Mouse (Mus musculus) ES-E14 (cell line): ENCODE measurements around the gene E430018J23Rik. TPM values are rescaled to one million over a fixed set of nuclear protein-coding genes. Genes with fewer than 3 reads are reported as not detected.

Experiments used
- DNase-seq: peaks from one replicate; pipeline ENCODE4 v3.0.0-alpha.2; 2013; ENCODE audit warnings: low read depth, low spot score
- H3K27ac ChIP-seq: 2 replicates; pipeline ENCODE4 v1.5.1; 2012; ENCODE audit warnings: low read depth, mild to moderate bottlenecking, low read length, moderate library complexity, mixed read lengths; ENCODE audit not compliant: poor library complexity, insufficient read depth, severe bottlenecking
- H3K36me3 ChIP-seq: 2 replicates; pipeline ENCODE4 v1.6.1; 2012; ENCODE audit warnings: mild to moderate bottlenecking, low read length, moderate library complexity, mixed read lengths; ENCODE audit not compliant: control insufficient read depth, poor library complexity, insufficient read depth, severe bottlenecking
- H3K4me1 ChIP-seq, 2 experiments: fragments of 150-350 bp in 1 of 2; sonication (generic) in 1 of 2; 2 replicates each; pipeline ENCODE4 v1.6.1; 2012; ENCODE audit warnings: low read length in 2 of 2, mild to moderate bottlenecking in 1 of 2, mixed read lengths in 1 of 2; ENCODE audit not compliant: control insufficient read depth in 2 of 2, insufficient read depth in 2 of 2, poor library complexity in 1 of 2
- H3K4me3 ChIP-seq, 2 experiments: fragments of 150-350 bp in 1 of 2; sonication (generic) in 1 of 2; 2 replicates each; pipeline ENCODE4 v1.5.1; 2012; ENCODE audit warnings: low read length in 2 of 2, low read depth in 1 of 2, mild to moderate bottlenecking in 1 of 2, mixed read lengths in 1 of 2; ENCODE audit not compliant: insufficient read depth in 1 of 2, poor library complexity in 1 of 2, severe bottlenecking in 1 of 2
- H3K9ac ChIP-seq: 2 replicates; pipeline ENCODE4 v1.6.1; 2012; ENCODE audit warnings: low read depth, mild to moderate bottlenecking, low read length, mixed read lengths; ENCODE audit not compliant: poor library complexity, insufficient read depth, severe bottlenecking
- H3K9me3 ChIP-seq: fragments of 150-350 bp; sonication (generic); 2 replicates; pipeline ENCODE4 v1.6.1; 2012; ENCODE audit warnings: low read depth, mild to moderate bottlenecking, low read length; ENCODE audit not compliant: control insufficient read depth, insufficient read depth
- CHD2 ChIP-seq: IDR thresholded peaks from 2 replicates; pipeline ENCODE4 v1.6.1; 2014; ENCODE audit warnings: mild to moderate bottlenecking, low read depth, low read length, inconsistent platforms
- HCFC1 ChIP-seq: IDR thresholded peaks from 2 replicates; pipeline ENCODE4 v1.6.1; 2012; ENCODE audit warnings: low read length, inconsistent platforms, borderline replicate concordance; ENCODE audit not compliant: insufficient read depth
- MAFK ChIP-seq: IDR thresholded peaks from 2 replicates; pipeline ENCODE4 v1.6.1; 2014; ENCODE audit warnings: mild to moderate bottlenecking, low read depth, low read length, inconsistent platforms; ENCODE audit not compliant: insufficient read depth
- ZC3H11A ChIP-seq: IDR thresholded peaks from 2 replicates; pipeline ENCODE4 v1.6.1; 2012; ENCODE audit warnings: low read depth, mild to moderate bottlenecking, inconsistent platforms, low read length, borderline replicate concordance
- ZNF384 ChIP-seq: IDR thresholded peaks from 2 replicates; pipeline ENCODE4 v1.6.1; 2012; ENCODE audit warnings: low read depth, low read length, inconsistent platforms
- in situ Hi-C, 2 experiments: fragments of 600-800 bp; cut with MboI; formaldehyde crosslinking; loops; one replicate each; pipeline ENCODE4 v1.15.1; 2025; ENCODE audit warnings: low sequenced_read_pairs in 2 of 2, inconsistent platforms in 1 of 2; ENCODE audit not compliant: unreplicated experiment in 2 of 2
- total RNA-seq: library from RNA; depleted of rRNA; stranded (reverse); fragments of 300-350 nt; gene quantifications from 2 replicates; pipeline ENCODE4 v1.2.3, GENCODE M21; 2012; rRNA removed

E430018J23Rik gene
- 2.5 and 3.2 TPM in 2 replicates for total RNA-seq

DNA sequence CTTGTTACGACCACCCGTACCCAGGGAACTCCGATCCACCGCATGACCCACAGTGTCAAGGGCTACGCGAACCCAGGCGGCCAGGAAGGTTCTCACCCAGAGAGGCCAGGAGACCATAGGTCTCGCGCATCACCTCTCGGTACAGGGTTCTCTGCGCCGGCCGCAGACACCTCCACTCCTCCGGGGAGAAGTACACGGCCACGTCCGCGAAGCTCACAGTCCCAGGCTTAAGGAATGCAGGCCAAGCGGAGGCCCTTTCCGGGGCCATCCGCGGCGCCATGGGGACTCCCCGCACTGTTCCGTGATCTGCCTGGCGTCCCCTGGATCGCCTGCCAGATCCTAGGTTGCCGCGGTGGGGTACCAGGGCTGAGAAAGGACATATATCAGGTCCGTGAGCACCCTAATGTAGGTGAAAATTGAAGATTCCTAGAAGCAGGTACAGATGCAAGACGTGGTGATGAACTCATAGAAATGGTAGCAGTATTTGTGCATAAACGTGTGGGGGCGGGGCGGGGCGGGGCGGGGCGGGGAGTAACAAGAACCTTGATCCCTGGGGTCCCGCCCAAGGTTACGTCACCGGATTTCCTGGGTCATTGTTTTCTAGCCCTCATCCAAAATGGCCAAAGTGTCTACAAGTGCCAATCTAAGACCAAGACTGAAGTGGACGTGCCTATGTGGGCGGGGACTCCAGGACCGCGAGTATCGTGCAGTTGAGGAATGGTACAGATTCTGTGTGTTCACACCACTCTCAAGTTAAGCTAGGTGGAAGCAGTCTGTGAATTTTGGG lies at the start of gene E430018J23Rik:
Gene E430018J23Rik, minus strand, starts transcription at position 473 of the 787 bp plus-strand sequence.
- Histone ChIP-seq H3K9me3 (no peaks in the 10 kb centered on the region), H3K4me3 (peak within 1 kb of the TSS; percentile 81 to 97), H3K27ac (no peak within 1 kb of the TSS), H3K9ac (peak within 1 kb of the TSS; percentile 82), H3K4me1 (peaks cover 0 to 8% of the 10 kb centered on the region in 2 experiments; a peak in 1 of 4 replicates), H3K36me3 (no peaks in the 10 kb centered on the region)
- in situ Hi-C loops, result no loop called here
- TF ChIP-seq MAFK (no peak), CHD2 (0 out of 2 replicates have a peak, but pooled peaks have one; percentile 5), ZC3H11A (no peak), HCFC1 (peak; percentile 86), ZNF384 (no peak)
- DNase-seq, result peak; percentile 100

- H3K9ac ChIP-seq, result no peak overlapping the region
- in situ Hi-C loops, result no loop called here
- H3K27ac ChIP-seq, result no peak overlapping the region
- H3K4me3 ChIP-seq, result no peak overlapping the region
- no peak for DNase-seq
- no peaks in the 10 kb centered on the region for H3K36me3 ChIP-seq
- H3K9me3 ChIP-seq, result no peaks in the 10 kb centered on the region
- H3K4me1 ChIP-seq, result no peaks in the 10 kb centered on the region
- TF ChIP-seq MAFK (peak; percentile 68), HCFC1 (no peak), ZC3H11A (peak; percentile 36; the same call in 1 of the 2 replicates), ZNF384 (no peak), CHD2 (no peak)
These were observed 44.3 kb upstream of the E430018J23Rik start for GRCm38 (mm10) chr7:127437724-127438123.

- in situ Hi-C loops, result no loop called here
- TF ChIP-seq ZC3H11A (no peak), MAFK (no peak), HCFC1 (no peak), CHD2 (no peak), ZNF384 (no peak)
- Histone ChIP-seq H3K4me1 (no peaks in the 10 kb centered on the region), H3K27ac (no peak overlapping the region), H3K9me3 (no peaks in the 10 kb centered on the region), H3K4me3 (no peak overlapping the region), H3K36me3 (no peaks in the 10 kb centered on the region), H3K9ac (no peak overlapping the region)
- no peak for DNase-seq
These were observed 41.8 kb upstream of the E430018J23Rik start for GRCm38 (mm10) chr7:127435206-127435605.

DNA sequence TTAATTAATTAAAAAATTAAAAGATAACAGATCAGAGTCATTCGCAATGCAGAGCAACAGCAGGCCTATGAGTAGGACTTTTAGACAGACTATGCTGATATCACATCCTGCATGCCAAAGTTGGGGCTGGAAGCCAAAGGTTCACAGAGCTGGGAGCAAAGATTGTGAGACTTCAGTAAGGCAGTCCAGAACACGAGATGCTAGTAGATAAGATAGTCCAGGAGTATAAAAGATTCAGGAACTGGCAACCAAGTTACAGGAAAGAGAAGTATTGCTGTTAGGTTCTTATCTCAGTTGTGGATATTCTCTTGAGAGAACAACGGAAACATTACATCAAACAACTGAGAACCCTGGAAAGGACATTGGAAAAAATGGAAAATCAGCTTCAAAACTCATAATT lies 32.9 kb upstream of the E430018J23Rik start:
- Histone ChIP-seq H3K9ac (no peak overlapping the region), H3K9me3 (no peaks in the 10 kb centered on the region), H3K4me3 (no peak overlapping the region), H3K4me1 (no peaks in the 10 kb centered on the region), H3K36me3 (no peaks in the 10 kb centered on the region), H3K27ac (no peak overlapping the region)
- DNase-seq, result no peak
- no peak for TF ChIP-seq ZC3H11A
- no peak for TF ChIP-seq HCFC1
- TF ChIP-seq CHD2, result no peak
- TF ChIP-seq MAFK, result no peak
- no peak for TF ChIP-seq ZNF384
- in situ Hi-C loops, result no loop called here
